Mouse (Mus musculus): ENCODE measurements around the gene Gm7735.
"Not testable (repeated sequence)": the region's sequence is repeated elsewhere in the genome, so short reads cannot be mapped to it uniquely, and the experiment has no call there.

The Gm7735 gene

DNA sequence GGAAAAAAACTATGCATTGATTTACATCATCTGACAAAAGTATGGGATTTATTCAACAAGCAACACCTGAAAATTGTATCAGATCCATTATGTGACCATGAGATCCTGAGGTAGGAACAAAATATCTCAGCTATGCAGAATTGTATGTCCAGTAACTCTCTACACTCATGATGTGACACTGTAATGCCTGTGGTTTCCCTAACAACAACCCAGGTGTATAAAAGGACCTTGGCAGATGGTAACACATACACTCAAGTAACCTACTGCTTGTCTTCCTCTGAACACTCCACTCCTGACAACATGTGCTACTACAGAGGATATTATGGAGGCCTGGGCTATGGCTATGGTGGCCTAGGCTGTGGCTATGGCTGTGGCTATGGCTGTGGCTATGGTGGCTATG is at the start of gene Gm7735:
Gene Gm7735 (plus strand): TSS at position 301 of the 400 bp plus-strand sequence.
- not testable (repeated sequence) for DNase-seq

DNA sequence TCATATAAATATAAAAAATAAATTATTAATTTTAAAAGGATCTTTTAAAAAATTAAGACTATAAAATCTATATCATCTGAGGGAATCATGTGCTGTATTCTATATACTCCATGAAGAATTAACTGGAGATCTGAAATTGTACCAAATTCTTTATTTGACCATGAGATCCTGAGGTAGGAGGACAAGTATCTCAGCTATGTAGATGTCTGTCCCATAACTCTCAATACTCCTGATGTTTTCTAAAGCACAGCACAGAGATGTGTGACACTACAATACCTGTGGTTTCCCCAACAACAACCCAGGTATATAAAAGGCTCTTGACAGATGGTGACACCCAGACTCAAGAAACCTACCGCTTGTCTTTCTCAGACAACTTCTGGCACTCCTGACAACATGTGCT is 28.7 kb upstream of the Gm7735 start, which contains the start of gene Gm6358:
Gene Gm6358 (plus strand): TSS at position 301 of the 400 bp plus-strand sequence.
- no peak for DNase-seq

DNA sequence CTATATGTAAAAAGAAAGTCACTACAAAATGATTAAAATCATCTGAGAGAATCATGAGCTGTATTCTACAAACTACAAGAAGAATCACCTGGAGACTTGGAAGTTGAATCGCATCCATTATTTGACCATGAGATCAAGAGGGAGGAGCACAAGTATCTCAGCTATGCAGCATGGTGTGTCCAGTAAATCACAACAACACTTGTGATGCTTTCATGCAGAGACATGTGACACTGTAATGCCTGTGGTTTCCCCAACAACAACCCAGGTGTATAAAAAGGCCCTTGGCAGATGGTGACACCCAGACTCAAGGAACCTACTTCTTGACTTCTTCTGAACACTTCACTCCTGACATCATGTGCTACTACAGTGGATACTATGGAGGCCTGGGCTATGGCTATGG is 18.5 kb upstream of the Gm7735 start, which contains the start of gene Gm10061:
Gene Gm10061 (plus strand): TSS at position 301 of the 400 bp plus-strand sequence.
- DNase-seq: no peak

DNA sequence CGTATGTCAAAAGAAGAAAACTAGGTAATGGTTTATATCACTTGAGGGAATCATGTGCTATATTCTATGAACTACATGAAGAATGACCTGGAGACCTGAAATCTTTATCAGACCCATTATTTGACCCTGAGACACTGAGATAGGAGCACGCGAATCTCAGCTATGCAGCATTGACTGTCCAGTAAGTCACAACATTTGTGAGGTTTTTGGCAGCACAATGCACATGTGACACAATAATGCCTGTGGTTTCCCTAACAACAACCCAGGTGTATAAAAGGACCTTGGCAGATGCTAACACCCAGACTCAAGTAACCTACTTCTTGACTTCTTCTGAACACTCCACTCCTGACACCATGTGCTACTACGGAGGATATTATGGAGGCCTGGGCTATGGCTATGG is 11.6 kb upstream of the Gm7735 start, which contains the start of gene Gm9789:
Gene Gm9789 (plus strand): TSS at position 301 of the 400 bp plus-strand sequence.
- no peak for DNase-seq

DNA sequence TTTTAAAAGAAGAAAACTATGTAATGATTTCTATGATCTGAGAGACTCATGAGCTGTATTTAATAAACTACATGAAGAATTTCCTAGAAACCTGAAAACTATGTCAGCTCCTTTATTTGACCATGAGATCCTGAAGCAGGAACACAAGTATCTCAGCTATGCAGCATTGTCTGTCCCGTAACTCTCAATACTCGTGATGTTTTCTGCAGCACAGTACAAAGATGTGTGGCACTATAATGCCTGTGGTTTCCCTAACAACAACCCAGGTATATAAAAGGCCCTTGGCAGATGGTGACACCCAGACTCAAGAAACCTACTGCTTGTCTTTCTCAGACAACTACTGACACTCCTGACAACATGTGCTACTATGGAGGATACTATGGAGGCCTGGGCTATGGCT is 5.1 kb downstream of the Gm7735 start, which contains the start of gene 1110057P08Rik:
Gene 1110057P08Rik (plus strand): TSS at position 301 of the 400 bp plus-strand sequence.
- no peak for DNase-seq

DNA sequence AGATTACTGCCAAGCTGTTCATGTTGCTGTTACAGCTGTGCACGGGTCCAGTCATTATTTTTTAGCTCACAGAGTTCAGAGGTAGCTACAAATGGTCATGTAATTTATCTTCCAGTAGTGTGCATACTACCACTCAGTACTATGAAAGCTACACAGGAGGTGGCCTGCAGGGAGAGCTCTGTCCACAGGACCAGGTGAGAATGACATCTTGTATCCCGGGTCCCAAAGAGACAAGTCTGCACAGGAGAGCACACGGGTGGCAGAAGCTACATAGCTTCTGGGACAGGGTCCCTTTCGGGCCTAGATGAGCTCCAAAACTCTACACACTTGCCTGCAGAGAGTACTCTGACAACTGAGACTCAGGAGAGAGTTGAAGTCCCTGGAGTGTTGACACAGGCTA is 19.3 kb downstream of the Gm7735 start:
- DNase-seq: no peak

DNA sequence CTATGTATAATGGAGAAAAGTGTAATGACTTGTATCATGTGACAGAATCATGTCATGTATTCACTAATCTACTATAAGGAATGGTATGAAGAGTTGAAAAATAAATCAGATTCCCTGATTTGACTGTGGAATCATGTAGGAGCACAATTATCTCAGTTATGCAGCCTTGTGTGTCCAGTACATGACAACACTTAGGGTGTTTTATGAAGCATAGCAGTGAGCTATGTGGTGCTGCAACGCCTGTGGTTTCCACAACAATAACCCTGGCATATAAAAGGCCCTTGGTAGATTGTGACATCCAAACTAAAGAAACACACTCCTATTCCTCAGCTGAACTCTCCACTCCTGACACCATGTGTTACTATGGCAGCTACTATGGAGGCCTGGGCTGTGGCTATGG is 36.3 kb downstream of the Gm7735 start, which contains the start of gene Krtap20-2:
Gene Krtap20-2 (plus strand): TSS at position 301 of the 400 bp plus-strand sequence.
- no peak for DNase-seq
